Comparison of ENCODE assay signal across 8 mouse cellular contexts in genomic region chr2:60978538-60979313, GRCm38 (mm10). TPM values are rescaled to one million over a fixed set of nuclear protein-coding genes. Genes with fewer than 3 reads are reported as not detected.
DNase-seq lines count a peak whose midpoint lies in the region; ATAC-seq and TF ChIP-seq lines count a peak whose summit lies in the region.

No protein-coding gene starts in this region.

- peak overlapping the region; percentile 72 for H3K27ac ChIP-seq in heart, postnatal 0 days (ENCODE audit: low read depth)
- H3K27ac ChIP-seq in liver, embryonic 13.5 days: no peak overlapping the region
- H3K27ac ChIP-seq in stomach, embryonic 16.5 days (ENCODE audit: low read length): no peak overlapping the region; the same call in 1 of the 2 replicates
- no peak overlapping the region for H3K27ac ChIP-seq in gastrocnemius, adult 2 months

- TF ChIP-seq EP300 in heart, postnatal 0 days (IDR thresholded peaks at IDR 0.05; ENCODE audit: low read depth): peak; percentile 98

- H3K9ac ChIP-seq in heart, postnatal 0 days (replicated peaks; ENCODE audit: low read depth, low read length): no peak overlapping the region
- H3K9ac ChIP-seq in liver, embryonic 13.5 days: no peak overlapping the region
- H3K9ac ChIP-seq in stomach, embryonic 16.5 days (ENCODE audit: low read length): no peak overlapping the region

- TF ChIP-seq CTCF in heart, postnatal 0 days (IDR thresholded peaks at IDR 0.05; ENCODE audit: low read depth): no peak
- TF ChIP-seq CTCF in gastrocnemius, adult 2 months (IDR thresholded peaks at IDR 0.05): no peak

- 3% methylated on average over 4 of the region's 4 CpGs for WGBS in heart, postnatal 0 days
- 2% methylated on average over 4 of the region's 4 CpGs for WGBS in liver, embryonic 13.5 days (ENCODE audit: insufficient replicate concordance)
- WGBS in stomach, embryonic 16.5 days: 13% methylated on average over 4 of the region's 4 CpGs

- H3K4me3 ChIP-seq in heart, postnatal 0 days (ENCODE audit: low read depth, low read length): no peak overlapping the region
- no peak overlapping the region for H3K4me3 ChIP-seq in liver, embryonic 13.5 days (replicated peaks)
- H3K4me3 ChIP-seq in stomach, embryonic 16.5 days (replicated peaks; ENCODE audit: low read length): no peak overlapping the region
- no peak overlapping the region for H3K4me3 ChIP-seq in gastrocnemius, adult 2 months

- H3K27me3 ChIP-seq in heart, postnatal 0 days (ENCODE audit: control insufficient read depth, insufficient read depth, low read length): no peaks in the 10 kb centered on the region
- H3K27me3 ChIP-seq in liver, embryonic 13.5 days: no peaks in the 10 kb centered on the region
- H3K27me3 ChIP-seq in stomach, embryonic 16.5 days (ENCODE audit: control insufficient read depth, insufficient read depth, low read length): no peaks in the 10 kb centered on the region

- ATAC-seq in heart, postnatal 0 days (ENCODE audit: insufficient read depth, low read depth): peak; percentile 95
- peak; percentile 61 for ATAC-seq in liver, embryonic 13.5 days (ENCODE audit: low read depth)
- ATAC-seq in stomach, embryonic 16.5 days (ENCODE audit: insufficient read depth, low FRiP score): peak; percentile 58; the same call in 1 of the 2 replicates

- DNase-seq in retina, postnatal 1 day: peak; percentile 49
- no peak for DNase-seq in retina, embryonic 14.5 days (ENCODE audit: low spot score)
- DNase-seq in heart, postnatal 0 days (ENCODE audit: low spot score): peak; percentile 93
- no peak for DNase-seq in liver, embryonic 13.5 days
- no peak for DNase-seq in gastrocnemius, adult 2 months
- DNase-seq in frontal cortex, postnatal 10 days (ENCODE audit: low spot score in 2 of 2): no peak
- no peak for DNase-seq in layer of hippocampus, adult 9-11 months

- H3K9me3 ChIP-seq in heart, postnatal 0 days (replicated peaks; ENCODE audit: control insufficient read depth, low read length): no peaks in the 10 kb centered on the region
- no peaks in the 10 kb centered on the region for H3K9me3 ChIP-seq in liver, embryonic 13.5 days (replicated peaks)
- H3K9me3 ChIP-seq in stomach, embryonic 16.5 days (replicated peaks; ENCODE audit: control insufficient read depth, low read length): no peaks in the 10 kb centered on the region

- H3K4me1 ChIP-seq in heart, postnatal 0 days (ENCODE audit: control insufficient read depth, insufficient read depth): peaks cover 25% of the 10 kb centered on the region
- peaks cover 8% of the 10 kb centered on the region for H3K4me1 ChIP-seq in liver, embryonic 13.5 days (replicated peaks)
- peaks cover 7% of the 10 kb centered on the region; the same call in 1 of the 2 replicates for H3K4me1 ChIP-seq in stomach, embryonic 16.5 days (ENCODE audit: control insufficient read depth, insufficient read depth, low read length)

- H3K4me2 ChIP-seq in heart, postnatal 0 days (ENCODE audit: low read depth, low read length): no peak overlapping the region
- no peak overlapping the region for H3K4me2 ChIP-seq in liver, embryonic 13.5 days
- H3K4me2 ChIP-seq in stomach, embryonic 16.5 days (ENCODE audit: low read depth, low read length): no peak overlapping the region

- no peaks in the 10 kb centered on the region for H3K36me3 ChIP-seq in heart, postnatal 0 days (replicated peaks; ENCODE audit: control insufficient read depth, insufficient read depth, low read length)
- H3K36me3 ChIP-seq in liver, embryonic 13.5 days: no peaks in the 10 kb centered on the region
- H3K36me3 ChIP-seq in stomach, embryonic 16.5 days (ENCODE audit: control insufficient read depth, insufficient read depth, low read length): no peaks in the 10 kb centered on the region

- intact Hi-C loops in gastrocnemius, adult 2 months (cut with DNase I): no loop called here

RNA-seq across cellular contexts. Expression of gene Rbms1, which starts 15.7 kb away (rescaled TPM):
- total RNA-seq in heart, postnatal 0 days (2014; rRNA removed; ENCODE audit: low replicate concordance): 56.2 and 84.1 TPM in 2 replicates
- 52.8 and 55.6 TPM in 2 replicates for polyA plus RNA-seq in heart, postnatal 0 days (2015; fragmentation: Nextera tagmentation; extraction: Ambion mirVana)
- 42.5 and 42.8 TPM in 2 replicates for polyA plus RNA-seq in liver, embryonic 13.5 days (2015; fragmentation: Nextera tagmentation; extraction: Ambion mirVana)
- 110 and 126 TPM in 2 replicates for polyA plus RNA-seq in stomach, embryonic 16.5 days (2015; fragmentation: Nextera tagmentation; extraction: Ambion mirVana)
- total RNA-seq in gastrocnemius, adult 2 months (2021): 10 to 100 TPM; 17.2 to 27.8 TPM

Comparison
In these comparisons a context has a peak if more than half of its experiments do, and no peak if none do; other contexts are left out.
1. DNase-seq: peak in retina, postnatal 1 day (single experiment) and heart, postnatal 0 days (single experiment); none in retina, embryonic 14.5 days (single experiment), liver, embryonic 13.5 days (single experiment), gastrocnemius, adult 2 months (single experiment), frontal cortex, postnatal 10 days (0 of 2) and layer of hippocampus, adult 9-11 months (single experiment).
2. Peak in every context shown above with its lines, with median percentiles within 50 percentile points of each other: ATAC-seq.